Mouse (Mus musculus): Measurements from ENCODE around the gene Stat1. TPM values are rescaled to one million over a fixed set of nuclear protein-coding genes. Genes with fewer than 3 reads are reported as not detected.

Gene Stat1
- polyA plus RNA-seq, 1 experiment from 2014 or later: 10.0 TPM

GRCm38 (mm10) chr1:52150676-52151075 lies 31.4 kb downstream of the Stat1 start:
- no peaks in the 10 kb centered on the region for H3K36me3 ChIP-seq
- no peak overlapping the region for H3K4me3 ChIP-seq
- peaks cover 8% of the 10 kb centered on the region; the same call in 1 of the 2 replicates for H3K4me1 ChIP-seq
- WGBS: 60% methylated on average over 11 of the region's 11 CpGs
- H3K27ac ChIP-seq (replicated peaks): peak overlapping the region; percentile 56
- H3K9ac ChIP-seq (replicated peaks): no peak overlapping the region
- H3K4me2 ChIP-seq (replicated peaks): no peak overlapping the region
- no peaks in the 10 kb centered on the region for H3K9me3 ChIP-seq
- H3K27me3 ChIP-seq: no peaks in the 10 kb centered on the region
- ATAC-seq (replicated peaks): no peak

DNA sequence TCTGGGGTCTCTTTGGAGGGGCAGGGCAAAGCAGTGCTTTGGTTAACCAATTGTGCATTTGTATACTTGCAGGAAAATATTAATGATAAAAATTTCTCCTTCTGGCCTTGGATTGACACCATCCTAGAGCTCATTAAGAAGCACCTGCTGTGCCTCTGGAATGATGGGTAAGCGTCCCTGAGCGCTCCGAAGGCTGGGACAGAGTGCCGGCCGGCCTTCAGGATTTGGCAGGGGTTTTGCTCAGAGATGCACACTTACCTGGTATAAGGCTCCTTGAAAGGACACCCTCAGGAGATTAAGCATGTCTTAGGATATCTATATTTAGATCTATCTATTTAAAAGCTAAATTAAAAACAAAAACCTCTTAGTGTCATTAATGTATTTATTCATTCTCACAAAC lies 31.9 kb downstream of the Stat1 start:
- H3K9ac ChIP-seq (replicated peaks): no peak overlapping the region
- WGBS: 88% methylated on average over 5 of the region's 5 CpGs
- ATAC-seq (replicated peaks): no peak

DNA sequence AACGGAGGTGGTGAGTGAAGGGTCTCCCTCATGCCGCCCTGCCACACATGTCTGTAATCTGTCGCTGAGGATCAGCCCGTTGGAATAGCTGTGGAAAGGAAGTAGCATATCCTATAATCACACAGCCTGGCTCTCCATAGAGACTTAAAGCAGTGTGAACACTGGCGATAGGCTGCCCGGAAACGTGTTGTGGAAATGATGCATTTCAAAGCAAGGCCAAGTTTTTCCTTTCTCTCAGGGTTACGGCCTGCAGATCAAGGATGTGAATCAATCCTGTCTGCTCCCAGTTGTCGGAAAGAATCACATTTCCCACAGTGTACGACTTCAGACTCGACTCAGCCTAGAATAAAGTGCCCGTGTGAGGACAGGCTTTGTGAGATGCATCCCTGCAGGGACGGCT lies 33.1 kb downstream of the Stat1 start:
- no peak for ATAC-seq (replicated peaks)
- H3K27me3 ChIP-seq: no peaks in the 10 kb centered on the region
- H3K9ac ChIP-seq (replicated peaks): no peak overlapping the region
- WGBS: 71% methylated on average over 13 of the region's 13 CpGs
- H3K36me3 ChIP-seq: no peaks in the 10 kb centered on the region
- no peak overlapping the region for H3K4me3 ChIP-seq
- H3K4me1 ChIP-seq: peaks cover 8% of the 10 kb centered on the region; the same call in 1 of the 2 replicates
- H3K27ac ChIP-seq (replicated peaks): no peak overlapping the region
- H3K9me3 ChIP-seq: no peaks in the 10 kb centered on the region
- H3K4me2 ChIP-seq (replicated peaks): no peak overlapping the region

More for the DNA sequence above, 31.9 kb downstream of the Stat1 start:
- Histone ChIP-seq H3K9me3 (no peaks in the 10 kb centered on the region), H3K36me3 (no peaks in the 10 kb centered on the region), H3K4me3 (no peak overlapping the region), H3K27me3 (no peaks in the 10 kb centered on the region), H3K27ac (replicated peaks) (0 out of 2 replicates have a peak overlapping the region, but pooled peaks have one; percentile 56), H3K4me1 (peaks cover 8% of the 10 kb centered on the region; the same call in 1 of the 2 replicates), H3K4me2 (replicated peaks) (no peak overlapping the region)

GRCm38 (mm10) chr1:52152936-52153335 lies 33.7 kb downstream of the Stat1 start:
- no peak overlapping the region for H3K9ac ChIP-seq (replicated peaks)
- ATAC-seq (replicated peaks): no peak
- no peak overlapping the region for H3K27ac ChIP-seq (replicated peaks)
- no peaks in the 10 kb centered on the region for H3K27me3 ChIP-seq
- H3K4me2 ChIP-seq (replicated peaks): no peak overlapping the region
- H3K36me3 ChIP-seq: peaks cover 5% of the 10 kb centered on the region
- WGBS: 39% methylated on average over 3 of the region's 3 CpGs
- peaks cover 8% of the 10 kb centered on the region; the same call in 1 of the 2 replicates for H3K4me1 ChIP-seq
- H3K9me3 ChIP-seq: no peaks in the 10 kb centered on the region
- H3K4me3 ChIP-seq: no peak overlapping the region

DNA sequence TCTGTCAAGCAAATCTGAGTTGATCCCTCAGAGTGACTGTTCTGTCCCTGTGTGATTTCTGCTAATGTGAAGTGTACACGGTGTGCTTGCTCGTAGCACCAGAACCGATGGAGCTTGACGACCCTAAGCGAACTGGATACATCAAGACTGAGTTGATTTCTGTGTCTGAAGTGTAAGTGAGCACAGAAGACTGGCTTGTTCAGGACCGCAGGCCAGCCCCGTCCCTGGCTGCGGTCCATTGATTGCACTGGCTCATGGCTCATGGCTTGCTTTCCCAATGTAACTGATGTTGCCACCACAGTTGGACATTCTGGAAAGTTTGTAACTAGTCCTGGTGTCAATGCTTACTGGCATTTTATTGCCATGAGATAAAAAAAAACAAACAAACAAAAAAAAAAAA lies 35.6 kb downstream of the Stat1 start:
- H3K9me3 ChIP-seq: no peaks in the 10 kb centered on the region
- no peak overlapping the region for H3K4me2 ChIP-seq (replicated peaks)
- no peak overlapping the region for H3K9ac ChIP-seq (replicated peaks)
- H3K4me1 ChIP-seq: peaks cover 8% of the 10 kb centered on the region; the same call in 1 of the 2 replicates
- no peak for ATAC-seq (replicated peaks)
- H3K27ac ChIP-seq (replicated peaks): no peak overlapping the region
- peaks cover 5% of the 10 kb centered on the region for H3K36me3 ChIP-seq
- H3K27me3 ChIP-seq: no peaks in the 10 kb centered on the region
- H3K4me3 ChIP-seq: no peak overlapping the region
- WGBS: 94% methylated on average over 8 of the region's 8 CpGs

DNA sequence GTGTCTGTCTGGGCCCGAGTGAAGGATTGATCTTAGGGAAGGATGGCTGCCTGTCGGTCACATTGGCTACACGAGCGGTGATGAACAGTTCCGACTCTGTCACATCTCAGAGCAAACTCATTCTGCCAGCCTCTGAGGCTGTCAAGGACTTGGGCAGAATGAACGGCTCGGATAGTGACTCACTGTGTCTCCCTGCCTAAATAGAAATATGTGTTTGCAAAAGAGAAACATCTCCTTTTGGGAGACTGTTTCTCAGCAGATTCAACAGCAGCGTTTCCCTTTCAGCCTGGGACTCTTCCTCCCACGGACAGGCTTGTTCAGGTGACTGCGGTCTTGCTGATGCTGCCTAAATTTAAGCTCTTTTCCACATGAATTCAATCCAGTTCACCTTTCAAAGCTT lies 37.1 kb downstream of the Stat1 start:
- Histone ChIP-seq H3K27me3 (no peaks in the 10 kb centered on the region), H3K9me3 (no peaks in the 10 kb centered on the region), H3K4me3 (no peak overlapping the region), H3K27ac (replicated peaks) (no peak overlapping the region), H3K36me3 (peaks cover 5% of the 10 kb centered on the region), H3K4me1 (no peaks in the 10 kb centered on the region), H3K9ac (replicated peaks) (no peak overlapping the region), H3K4me2 (replicated peaks) (no peak overlapping the region)
- WGBS: 93% methylated on average over 10 of the region's 10 CpGs
- no peak for ATAC-seq (replicated peaks)

DNA sequence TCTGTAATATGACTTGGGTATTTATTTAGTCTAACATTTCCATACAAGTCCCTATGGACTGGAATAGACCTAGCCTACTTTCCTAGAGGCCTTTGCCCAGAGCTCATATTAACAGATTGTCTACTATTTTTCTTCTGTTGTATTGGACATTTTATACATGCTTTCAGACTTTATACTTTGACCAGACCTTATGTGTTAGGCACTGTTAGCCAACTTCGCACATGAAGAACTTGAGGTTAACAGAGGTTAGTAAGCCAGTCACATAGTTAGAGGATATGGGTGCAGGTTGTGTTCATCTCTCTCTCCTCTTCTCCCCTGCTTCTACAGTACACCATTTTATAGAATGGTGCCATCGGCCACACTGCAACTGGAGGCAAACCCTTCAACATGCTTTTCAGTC lies 38.8 kb downstream of the Stat1 start:
- no peak for ATAC-seq (replicated peaks)
- no peaks in the 10 kb centered on the region for H3K4me1 ChIP-seq
- H3K4me2 ChIP-seq (replicated peaks): no peak overlapping the region
- no peak overlapping the region for H3K9ac ChIP-seq (replicated peaks)
- no peak overlapping the region for H3K27ac ChIP-seq (replicated peaks)
- H3K9me3 ChIP-seq: no peaks in the 10 kb centered on the region
- WGBS: 93% methylated on average over 2 of the region's 2 CpGs
- H3K4me3 ChIP-seq: no peak overlapping the region
- no peaks in the 10 kb centered on the region for H3K27me3 ChIP-seq
- peaks cover 5% of the 10 kb centered on the region for H3K36me3 ChIP-seq

- H3K27ac ChIP-seq (replicated peaks): no peak overlapping the region
- 86% methylated on average over 17 of the region's 17 CpGs for WGBS
Measured at GRCm38 (mm10) chr1:52158490-52159381, 39.5 kb downstream of the Stat1 start.

GRCm38 (mm10) chr1:52161151-52161550 lies 41.9 kb downstream of the Stat1 start:
- Histone ChIP-seq H3K4me3 (no peak overlapping the region), H3K4me2 (replicated peaks) (no peak overlapping the region), H3K9me3 (no peaks in the 10 kb centered on the region), H3K27ac (replicated peaks) (no peak overlapping the region), H3K27me3 (no peaks in the 10 kb centered on the region), H3K9ac (replicated peaks) (no peak overlapping the region), H3K36me3 (peaks cover 5% of the 10 kb centered on the region), H3K4me1 (no peaks in the 10 kb centered on the region)
- no peak for ATAC-seq (replicated peaks)
- WGBS: 93% methylated on average over 8 of the region's 8 CpGs

More at GRCm38 (mm10) chr1:52158490-52159381, 39.5 kb downstream of the Stat1 start:
- Histone ChIP-seq H3K27me3 (no peaks in the 10 kb centered on the region), H3K36me3 (peaks cover 5% of the 10 kb centered on the region), H3K4me3 (no peak overlapping the region), H3K4me2 (replicated peaks) (no peak overlapping the region), H3K9me3 (no peaks in the 10 kb centered on the region), H3K9ac (replicated peaks) (no peak overlapping the region), H3K4me1 (no peaks in the 10 kb centered on the region)
- no peak for ATAC-seq (replicated peaks)

GRCm38 (mm10) chr1:52163707-52164457 lies 44.6 kb downstream of the Stat1 start:
- WGBS: 84% methylated on average over 5 of the region's 5 CpGs
- ATAC-seq (replicated peaks): no peak
- no peak overlapping the region for H3K27ac ChIP-seq (replicated peaks)
- H3K4me2 ChIP-seq (replicated peaks): no peak overlapping the region
- H3K4me3 ChIP-seq: no peak overlapping the region
- H3K9me3 ChIP-seq: no peaks in the 10 kb centered on the region
- H3K9ac ChIP-seq (replicated peaks): no peak overlapping the region
- no peaks in the 10 kb centered on the region for H3K36me3 ChIP-seq
- no peaks in the 10 kb centered on the region for H3K27me3 ChIP-seq
- H3K4me1 ChIP-seq: no peaks in the 10 kb centered on the region

DNA sequence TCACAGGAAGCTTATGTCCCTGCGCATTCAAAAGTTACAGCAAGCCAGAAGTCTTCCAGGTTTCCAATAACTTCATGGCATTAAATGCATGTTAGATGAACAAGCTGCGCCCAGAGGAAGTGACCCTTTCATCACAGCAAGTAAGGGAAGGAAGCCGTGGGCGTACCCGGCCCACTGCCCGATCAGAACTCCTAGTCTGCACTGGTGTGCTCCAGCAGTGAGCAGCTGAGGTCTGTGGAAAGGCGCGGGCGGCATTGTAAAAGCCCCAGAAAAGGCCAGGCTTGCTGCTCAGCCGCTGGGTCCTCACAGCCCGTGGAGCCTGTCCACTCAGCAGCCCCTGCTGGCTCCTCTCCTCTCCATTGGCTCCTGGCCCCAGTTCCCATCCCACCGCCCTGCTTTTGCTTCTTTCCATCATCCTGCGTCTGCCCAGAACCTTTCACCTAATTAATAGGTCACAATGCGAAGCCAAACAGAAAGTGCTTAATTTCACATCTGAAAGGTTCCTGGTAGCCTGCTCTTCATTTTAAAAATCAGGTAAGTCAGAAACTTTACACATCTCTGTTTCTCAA lies 47.5 kb downstream of the Stat1 start:
- WGBS: 66% methylated on average over 14 of the region's 14 CpGs
- no peak overlapping the region for H3K4me3 ChIP-seq
- H3K4me2 ChIP-seq (replicated peaks): no peak overlapping the region
- H3K9me3 ChIP-seq: no peaks in the 10 kb centered on the region
- no peak overlapping the region for H3K9ac ChIP-seq (replicated peaks)
- no peaks in the 10 kb centered on the region for H3K36me3 ChIP-seq
- no peaks in the 10 kb centered on the region for H3K4me1 ChIP-seq
- H3K27me3 ChIP-seq: no peaks in the 10 kb centered on the region
- no peak overlapping the region for H3K27ac ChIP-seq (replicated peaks)
- no peak for ATAC-seq (replicated peaks)

DNA sequence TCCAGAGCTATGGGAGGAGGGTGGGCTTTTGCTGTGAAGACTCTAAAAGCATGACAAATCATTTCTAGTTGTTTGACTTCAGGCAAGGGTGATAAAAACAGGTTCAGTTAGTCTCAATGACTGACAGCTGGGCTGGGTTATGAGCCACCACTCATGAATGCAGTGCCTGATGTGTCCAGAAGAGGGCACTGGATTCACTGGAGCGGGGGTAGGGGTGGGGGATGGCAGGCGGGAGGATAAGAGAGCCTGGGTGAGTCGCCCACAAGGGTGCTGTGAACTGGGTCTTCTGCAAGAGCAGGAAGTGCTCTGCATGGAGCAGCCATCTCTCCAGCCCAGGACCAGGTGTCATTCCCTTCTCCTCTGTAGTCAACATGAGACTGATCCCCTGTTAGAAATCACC lies 50.8 kb downstream of the Stat1 start:
- 15% methylated on average over 3 of the region's 3 CpGs for WGBS
- Histone ChIP-seq H3K4me1 (no peaks in the 10 kb centered on the region), H3K9me3 (no peaks in the 10 kb centered on the region), H3K36me3 (no peaks in the 10 kb centered on the region), H3K27ac (replicated peaks) (no peak overlapping the region), H3K4me2 (replicated peaks) (no peak overlapping the region), H3K4me3 (no peak overlapping the region), H3K9ac (replicated peaks) (no peak overlapping the region), H3K27me3 (no peaks in the 10 kb centered on the region)
- 0 out of 2 replicates have a peak, but pooled peaks have one; percentile 46 for ATAC-seq (replicated peaks)
